20 mouse cellular contexts compared by ENCODE assay signal in the genomic region with DNA sequence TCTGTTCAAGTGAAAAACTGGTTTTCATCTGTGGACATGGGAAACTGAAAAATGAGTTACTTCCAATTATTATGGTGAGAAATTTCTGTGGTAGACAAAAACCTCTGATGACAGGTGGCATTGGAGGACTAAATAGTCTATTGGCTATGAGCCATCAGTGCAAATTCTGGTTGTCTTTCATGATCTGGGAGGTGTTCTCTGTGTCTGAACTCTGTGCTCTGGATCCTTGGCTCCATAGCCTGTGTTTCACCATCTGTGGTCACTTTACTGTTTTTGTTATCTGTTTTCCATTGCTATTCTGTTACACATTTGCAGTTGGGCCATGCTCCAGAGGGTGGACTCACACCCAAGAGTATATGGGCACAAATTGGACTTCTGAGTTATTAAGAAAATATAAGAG.
DNase-seq lines count a peak whose midpoint lies in the region; ATAC-seq lines count a peak whose summit lies in the region.
"Had no signal": no experiment of that assay in that cellular context is flagged by ENCODE, and none has a peak within 500 bp of the region (broad histone marks: within the 10 kb centered on the region; RNA-seq: fewer than 3 reads in every experiment).

No protein-coding gene starts in this region.

- peak; percentile 18 for DNase-seq in cerebellum, adult 11 months
- peak; percentile 13 for DNase-seq in NIH3T3 (ENCODE audit: low read depth)
- DNase-seq in cerebellum, adult 8-10 months = peak; percentile 34
- DNase-seq in cerebellum, postnatal 25 days = peak; percentile 19 to 20
- no peak for DNase-seq in spleen, postnatal 36 days (ENCODE audit: low spot score in 2 of 2)
- DNase-seq in Muller cell, postnatal 12 days (ENCODE audit: inconsistent ontology term) = no peak
- DNase-seq: adrenal gland, adult 2 months; adrenal gland, postnatal 25 days; B cell, adult 2 months; forebrain, postnatal 0 days; heart, adult 18-20 months; heart, postnatal 10 days; heart, postnatal 4 days; kidney, adult 11 months had no signal

- no peak for ATAC-seq in cerebellum, adult (ENCODE audit: insufficient number of reproducible peaks, low FRiP score, low TSS enrichment)
- ATAC-seq: activated CD4-positive, CD25-positive, alpha-beta regulatory T cell, adult 4 months; CD4-positive, CD25-positive, alpha-beta regulatory T cell, adult 4 months; forebrain, embryonic 13.5 days; forebrain, postnatal 0 days; hindbrain, postnatal 0 days; Patski had no signal

Comparison
In these comparisons a context has a peak if more than half of its experiments do, and no peak if none do; other contexts are left out.
1. DNase-seq: peak in cerebellum, adult 11 months (single experiment), NIH3T3 (single experiment), cerebellum, adult 8-10 months (single experiment) and cerebellum, postnatal 25 days (2 of 2); none in spleen, postnatal 36 days (0 of 2) and Muller cell, postnatal 12 days (single experiment).